Mouse (Mus musculus) layer of hippocampus, adult 2 months (tissue): ENCODE measurements around the gene Fnbp4. TPM values are rescaled to one million over a fixed set of nuclear protein-coding genes. Genes with fewer than 3 reads are reported as not detected.
A peak's percentile ranks its signal among the peaks of the same experiment; 100 is the strongest.

Experiments used
- DNase-seq, 2 experiments: peaks; one replicate each; pipeline ENCODE4 v3.0.0; 2022; ENCODE audit warnings: low spot score in 2 of 2
- H3K27ac ChIP-seq: fragments of 200-600 bp; 2 replicates; pipeline ENCODE4 v1.8.1; 2022
- H3K4me3 ChIP-seq: fragments of 200-600 bp; 2 replicates; pipeline ENCODE4 v1.8.1; 2022; ENCODE audit warnings: mild to moderate bottlenecking
- CTCF ChIP-seq: fragments of 200-600 bp; conservative IDR thresholded peaks from 2 replicates; pipeline ENCODE4 v1.8.1; 2022; ENCODE audit warnings: antibody characterized with exemption, mild to moderate bottlenecking, moderate library complexity
- total RNA-seq, 2 experiments: library from RNA; stranded (reverse); gene quantifications; 2 replicates each; pipeline ENCODE4 v1.2.3; 2021

Fnbp4 gene
- total RNA-seq, 2 experiments from 2014 or later, result 58.3 to 73.3 TPM

DNA sequence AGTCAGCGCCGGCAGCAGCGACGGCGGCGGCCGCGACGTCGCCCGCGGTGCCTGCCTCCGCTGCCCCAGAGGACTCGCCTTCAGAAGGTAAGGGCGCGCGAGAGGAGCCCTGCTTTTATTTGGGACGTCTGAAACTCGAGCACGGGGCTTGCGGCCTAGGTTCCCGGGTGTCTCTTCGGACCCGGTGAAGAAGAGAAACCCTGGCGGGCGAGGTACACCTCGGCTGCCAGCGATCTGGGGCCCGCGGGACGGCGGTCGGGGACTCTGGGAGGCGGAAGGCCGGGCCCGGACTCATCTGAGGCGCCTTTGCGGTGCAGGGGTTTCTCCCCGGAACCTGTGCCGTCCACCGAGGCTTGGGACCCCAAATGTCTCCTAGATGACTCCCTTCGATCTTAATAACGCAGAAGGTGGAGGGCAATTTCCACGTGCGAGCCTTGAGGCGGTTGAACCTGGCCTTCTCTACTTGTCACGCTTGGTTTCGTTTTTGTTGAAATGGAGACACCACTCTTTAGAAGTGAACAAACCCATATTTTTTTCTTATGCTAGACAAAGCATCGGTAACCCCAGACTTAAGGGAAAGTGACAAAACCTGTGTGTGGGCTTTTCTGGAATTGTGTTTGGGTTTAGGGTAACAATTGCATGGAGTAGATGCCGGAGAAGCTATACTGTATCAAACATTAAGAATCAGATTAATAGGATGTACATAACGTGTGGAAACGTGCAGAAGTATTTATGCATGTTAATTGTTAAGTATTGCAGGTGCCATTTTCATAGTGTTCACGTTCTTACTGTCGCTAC is 769 bp downstream of the Fnbp4 start:
- peak overlapping the region; percentile 97 for H3K4me3 ChIP-seq
- TF ChIP-seq CTCF, result no peak
- DNase-seq, result no peak
- H3K27ac ChIP-seq, result peak overlapping the region; percentile 95

GRCm38 (mm10) chr2:90746538-90746865 is 1.3 kb downstream of the Fnbp4 start:
- no peak for DNase-seq
- TF ChIP-seq CTCF, result no peak
- H3K27ac ChIP-seq, result peak overlapping the region; percentile 95
- peak overlapping the region; percentile 97 for H3K4me3 ChIP-seq

DNA sequence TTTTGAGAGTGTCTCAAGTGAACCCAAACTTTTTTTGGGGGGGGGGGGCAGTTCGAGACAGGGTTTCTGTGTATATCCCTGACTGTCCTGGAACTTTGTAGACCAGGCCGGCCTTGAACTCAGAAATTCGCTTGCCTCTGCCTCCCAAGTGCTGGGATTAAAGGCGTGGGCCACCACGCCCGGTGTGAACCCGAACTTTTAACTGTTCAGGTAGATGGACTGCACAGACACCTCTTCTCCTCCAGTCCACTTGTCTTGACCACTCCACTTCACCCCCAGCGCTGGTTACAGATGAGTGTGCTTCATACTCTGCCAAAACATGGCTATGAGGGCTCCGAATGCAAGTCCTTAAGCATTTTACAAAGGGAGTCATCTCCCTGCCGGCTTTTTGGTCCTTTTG is 2.0 kb downstream of the Fnbp4 start:
- H3K4me3 ChIP-seq, result no peak overlapping the region; the same call in 1 of the 2 replicates
- DNase-seq, result no peak
- TF ChIP-seq CTCF, result no peak
- H3K27ac ChIP-seq, result no peak overlapping the region

DNA sequence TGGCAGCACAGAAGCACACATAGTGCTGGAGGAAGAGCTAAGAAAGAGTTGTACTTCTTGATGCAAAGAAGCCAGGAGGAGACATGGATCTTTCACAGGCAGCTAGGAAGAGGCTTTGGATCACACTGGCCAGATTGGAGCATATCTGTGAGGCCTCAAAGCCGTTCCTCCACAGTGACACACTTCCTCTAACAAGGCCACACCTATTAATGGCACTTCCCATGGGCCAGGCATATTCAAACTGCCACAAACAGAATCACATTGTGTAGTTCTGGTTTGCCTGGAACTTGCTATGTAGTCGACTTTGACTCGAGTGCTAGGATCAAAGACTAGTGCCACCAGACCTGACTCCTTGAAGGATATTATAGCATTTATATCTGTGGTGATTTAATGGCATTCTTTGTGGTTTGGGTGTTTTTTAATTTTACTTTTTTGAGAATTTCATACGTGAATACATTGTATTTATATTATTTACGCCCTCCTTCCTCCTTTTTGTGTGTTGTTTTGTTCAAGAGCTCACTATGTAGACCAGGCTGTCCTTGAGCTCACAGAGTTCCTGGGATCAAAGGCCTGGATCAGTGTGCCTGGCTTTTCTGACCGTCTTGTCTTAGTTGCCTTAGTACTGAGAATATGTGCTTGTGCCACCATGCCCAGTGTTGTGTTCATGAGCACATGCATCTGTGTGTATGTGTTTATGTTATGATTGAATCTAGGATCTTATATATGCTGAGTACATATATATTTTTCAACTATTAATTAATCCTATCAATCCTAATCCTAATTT is 4.7 kb downstream of the Fnbp4 start:
- DNase-seq, result no peak
- H3K27ac ChIP-seq, result no peak overlapping the region
- TF ChIP-seq CTCF, result no peak
- H3K4me3 ChIP-seq, result no peak overlapping the region; the same call in 1 of the 2 replicates

- Histone ChIP-seq H3K4me3 (no peak overlapping the region), H3K27ac (no peak overlapping the region)
- DNase-seq, result no peak
- TF ChIP-seq CTCF, result no peak
Measured at GRCm38 (mm10) chr2:90753565-90753964, 8.4 kb downstream of the Fnbp4 start.

- DNase-seq, result no peak
- Histone ChIP-seq H3K27ac (no peak overlapping the region), H3K4me3 (no peak overlapping the region)
- no peak for TF ChIP-seq CTCF
Measured at GRCm38 (mm10) chr2:90754188-90754587, 9.0 kb downstream of the Fnbp4 start.

DNA sequence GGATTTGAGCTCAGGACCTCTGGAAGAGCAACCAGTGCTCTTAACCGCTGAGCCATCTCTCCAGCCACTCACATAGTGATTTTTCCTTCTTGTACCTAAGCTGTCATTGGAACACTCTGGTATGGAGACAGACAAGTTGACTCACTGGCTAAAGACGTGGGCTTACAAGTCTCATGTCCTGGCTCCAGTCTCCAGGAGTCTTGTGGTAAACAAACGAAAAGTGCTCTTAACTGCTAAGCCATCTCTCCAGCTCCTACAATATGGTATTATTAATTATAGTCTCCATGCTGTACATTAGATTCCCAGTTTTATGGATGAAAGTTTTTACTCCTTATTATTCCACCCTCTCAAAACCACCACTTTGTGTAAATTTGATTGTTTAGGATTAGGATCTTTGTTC is 20.0 kb downstream of the Fnbp4 start:
- no peak overlapping the region for H3K4me3 ChIP-seq
- DNase-seq, result no peak
- TF ChIP-seq CTCF, result no peak
- H3K27ac ChIP-seq, result no peak overlapping the region

- DNase-seq, result no peak
- Histone ChIP-seq H3K27ac (no peak overlapping the region), H3K4me3 (no peak overlapping the region)
- TF ChIP-seq CTCF, result no peak
Measured at GRCm38 (mm10) chr2:90781323-90781722, 36.2 kb downstream of the Fnbp4 start.

DNA sequence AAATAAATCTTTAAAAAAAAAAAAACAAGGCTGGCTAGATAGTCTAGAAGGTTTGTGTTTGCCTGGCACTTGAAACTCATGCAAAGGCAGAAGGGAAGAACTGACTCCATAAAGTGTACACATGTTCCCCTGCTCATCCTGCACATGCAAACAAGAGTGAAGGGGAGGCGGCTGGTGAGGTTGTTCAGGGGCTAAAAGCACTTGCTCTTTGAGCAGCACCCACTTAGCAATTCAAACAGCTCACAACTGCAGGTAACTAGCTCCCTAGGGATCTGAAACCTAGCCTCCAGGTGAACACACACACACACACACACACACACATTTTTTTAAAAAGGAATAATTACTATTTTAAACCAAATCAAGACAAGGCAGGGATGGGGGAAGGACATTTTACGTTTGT is 36.8 kb downstream of the Fnbp4 start:
- Histone ChIP-seq H3K4me3 (no peak overlapping the region), H3K27ac (no peak overlapping the region)
- TF ChIP-seq CTCF, result no peak
- no peak for DNase-seq

GRCm38 (mm10) chr2:90782458-90782857 is 37.3 kb downstream of the Fnbp4 start, which contains the start of gene Agbl2:
TSS of gene Agbl2 (plus strand) at chr2:90782727.
- no peak for TF ChIP-seq CTCF
- peak within 1 kb of the TSS; percentile 36; the same call in 1 of the 2 replicates for H3K27ac ChIP-seq
- H3K4me3 ChIP-seq, result peak within 1 kb of the TSS; percentile 52
- DNase-seq, result no peak

DNA sequence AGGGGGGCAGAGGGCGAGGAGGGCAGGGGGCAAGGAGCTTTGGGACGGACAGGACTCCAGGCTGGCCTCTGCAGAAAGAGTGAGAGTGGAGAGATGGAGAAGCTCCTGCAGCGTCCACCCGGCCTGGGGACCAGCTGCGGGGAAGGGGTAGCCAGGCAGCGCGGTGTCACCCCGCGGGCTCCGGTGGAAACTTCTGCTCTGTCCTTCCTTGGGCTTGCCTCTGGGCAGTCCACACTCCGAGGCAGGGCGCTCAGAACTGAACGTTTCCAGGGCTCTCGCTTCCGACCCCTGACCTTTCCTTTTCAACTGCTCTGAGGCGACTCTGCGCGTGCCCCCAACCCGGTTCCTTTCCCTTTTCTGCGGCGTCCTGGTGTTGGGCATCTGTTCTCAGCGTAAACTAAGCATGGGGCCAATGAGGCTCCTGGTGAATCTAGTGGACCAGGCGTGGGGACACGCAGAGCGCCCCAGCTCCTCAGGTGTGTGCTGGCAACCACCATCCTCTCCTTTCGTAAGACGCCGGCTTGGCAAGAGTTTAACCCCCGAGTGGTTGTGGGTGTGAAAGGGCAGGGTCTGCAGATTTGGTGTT is 37.8 kb downstream of the Fnbp4 start:
- Histone ChIP-seq H3K4me3 (peak overlapping the region; percentile 52), H3K27ac (peak overlapping the region; percentile 36; the same call in 1 of the 2 replicates)
- no peak for DNase-seq
- no peak for TF ChIP-seq CTCF

- no peak overlapping the region for H3K4me3 ChIP-seq
- H3K27ac ChIP-seq, result peak overlapping the region; percentile 11; the same call in 1 of the 2 replicates
- TF ChIP-seq CTCF, result no peak
- DNase-seq, result no peak
Measured at GRCm38 (mm10) chr2:90788126-90788525, 43.0 kb downstream of the Fnbp4 start.
